Mouse (Mus musculus): ENCODE data around the gene Gm21704. TPM values are rescaled to one million over a fixed set of nuclear protein-coding genes. Genes with fewer than 3 reads are reported as not detected.
"Not testable (repeated sequence)": the region's sequence is repeated elsewhere in the genome, so short reads cannot be mapped to it uniquely, and the experiment has no call there.

Gm21704 gene
- total RNA-seq (2014; fragmentation: Nextera tagmentation) = not detected in 2 replicates
- total RNA-seq (2017) = not detected in 2 replicates
- polyA plus RNA-seq (2012) = not detected in 2 replicates

- not testable (repeated sequence) for H3K4me1 ChIP-seq (ENCODE audit: insufficient read depth, low read depth, low read length); H3K36me3 ChIP-seq (replicated peaks); H3K4me3 ChIP-seq (ENCODE audit: low read depth, low read length); H3K27me3 ChIP-seq (ENCODE audit: insufficient read depth, low read length); DNase-seq (ENCODE audit: low spot score); H3K9me3 ChIP-seq (replicated peaks); ATAC-seq (ENCODE audit: extremely low read depth, insufficient number of reproducible peaks, low FRiP score, poor library complexity, severe bottlenecking)
Measured at GRCm38 (mm10) chrY:3410067-3410466, at the start of gene Gm21704, which contains the start of gene Gm21708. Gm21704 (minus strand) TSS chrY:3410167. Gm21708 (minus strand) TSS chrY:3410167.

- DNase-seq (ENCODE audit: low spot score); H3K27me3 ChIP-seq (ENCODE audit: insufficient read depth, low read length); H3K4me3 ChIP-seq (ENCODE audit: low read depth, low read length); H3K4me1 ChIP-seq (ENCODE audit: insufficient read depth, low read depth, low read length); H3K9me3 ChIP-seq (replicated peaks); H3K36me3 ChIP-seq (replicated peaks); ATAC-seq (ENCODE audit: extremely low read depth, insufficient number of reproducible peaks, low FRiP score, poor library complexity, severe bottlenecking): not testable (repeated sequence)
Measured at GRCm38 (mm10) chrY:3345229-3345628, 64.7 kb downstream of the Gm21704 start, which contains the start of gene Gm21693. Gm21693 (minus strand) TSS chrY:3345329.

DNA sequence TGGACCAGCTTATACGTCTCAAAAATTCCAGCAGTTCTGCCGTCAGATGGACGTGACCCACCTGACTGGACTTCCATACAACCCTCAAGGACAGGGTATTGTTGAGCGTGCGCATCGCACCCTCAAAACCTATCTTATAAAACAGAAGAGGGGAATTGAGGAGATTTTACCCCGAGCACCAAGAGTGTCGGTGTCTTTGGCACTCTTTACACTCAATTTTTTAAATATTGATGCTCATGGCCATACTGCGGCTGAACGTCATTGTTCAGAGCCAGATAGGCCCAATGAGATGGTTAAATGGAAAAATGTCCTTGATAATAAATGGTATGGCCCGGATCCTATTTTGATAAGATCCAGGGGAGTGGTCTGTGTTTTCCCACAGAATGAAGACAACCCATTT, 69.3 kb downstream of the Gm21704 start:
- ATAC-seq (ENCODE audit: extremely low read depth, insufficient number of reproducible peaks, low FRiP score, poor library complexity, severe bottlenecking); H3K36me3 ChIP-seq (replicated peaks); H3K4me3 ChIP-seq (ENCODE audit: low read depth, low read length); H3K4me1 ChIP-seq (ENCODE audit: insufficient read depth, low read depth, low read length); H3K27me3 ChIP-seq (ENCODE audit: insufficient read depth, low read length); DNase-seq (ENCODE audit: low spot score); H3K9me3 ChIP-seq (replicated peaks): not testable (repeated sequence)

Other genes starting within 250 kb of the Gm21704 start
- not detected in 2 replicates for gene Gm21677, start 103.7 kb downstream of the Gm21704 start, total RNA-seq (2014; fragmentation: Nextera tagmentation)
- not detected in 2 replicates for gene Gm21677, start 103.7 kb downstream of the Gm21704 start, total RNA-seq (2017)
- not detected in 2 replicates for gene Gm21677, start 103.7 kb downstream of the Gm21704 start, polyA plus RNA-seq (2012)
- gene Gm21693, start 64.8 kb downstream of the Gm21704 start, total RNA-seq (2014; fragmentation: Nextera tagmentation) = not detected in 2 replicates
- not detected in 2 replicates for gene Gm21693, start 64.8 kb downstream of the Gm21704 start, total RNA-seq (2017)
- not detected in 2 replicates for gene Gm21693, start 64.8 kb downstream of the Gm21704 start, polyA plus RNA-seq (2012)
- gene Gm21708, start within 50 bp of the Gm21704 start, total RNA-seq (2014; fragmentation: Nextera tagmentation) = not detected in 2 replicates
- gene Gm21708, start within 50 bp of the Gm21704 start, total RNA-seq (2017) = not detected in 2 replicates
- gene Gm21708, start within 50 bp of the Gm21704 start, polyA plus RNA-seq (2012) = not detected in 2 replicates

All from G1E (cell line).